Mouse (Mus musculus): ENCODE results near the gene Gpr27. TPM values are rescaled to one million over a fixed set of nuclear protein-coding genes. Genes with fewer than 3 reads are reported as not detected.

Gpr27 gene
- total RNA-seq, 4 experiments from 2014 or later, result 39.7 to 52.1 (median 46.9) TPM

Other genes with a start within 250 kb of the Gpr27 start
- gene Foxp1, start 170.0 kb upstream of the Gpr27 start, total RNA-seq (2022), result 100 to 1,000 TPM in 1 of 4 experiments, 10 to 100 TPM in 3; 90.9 to 101 (median 95.2) TPM
- gene Eif4e3, start 25.9 kb upstream of the Gpr27 start, total RNA-seq (2022), result 10 to 100 TPM; 20.1 to 27.8 (median 25.3) TPM
- gene Gm20696, start 25.9 kb upstream of the Gpr27 start, total RNA-seq (2022), result 10 to 100 TPM in 1 of 4 experiments, 1 to 10 TPM in 3; 6.4 to 10.0 (median 7.2) TPM
- gene Prok2, start 33.7 kb downstream of the Gpr27 start, total RNA-seq (2022), result under 1 TPM in 3 of 4 experiments, not detected in 1; 0.45 to 0.60 (median 0.59) TPM